Mouse (Mus musculus) megakaryocyte, embryonic 14.5 days (primary cell): ENCODE measurements around the gene Slc10a7.

ENCODE experiments used
- FLI1 ChIP-seq: IDR thresholded peaks from 2 replicates; pipeline ENCODE4 v1.6.1; 2012; ENCODE audit warnings: low read length, inconsistent platforms, mixed read lengths
- GATA1 ChIP-seq: IDR thresholded peaks from 3 replicates; pipeline ENCODE4 v1.6.1; 2012; ENCODE audit warnings: mixed read lengths, low read length, inconsistent platforms, borderline replicate concordance

DNA sequence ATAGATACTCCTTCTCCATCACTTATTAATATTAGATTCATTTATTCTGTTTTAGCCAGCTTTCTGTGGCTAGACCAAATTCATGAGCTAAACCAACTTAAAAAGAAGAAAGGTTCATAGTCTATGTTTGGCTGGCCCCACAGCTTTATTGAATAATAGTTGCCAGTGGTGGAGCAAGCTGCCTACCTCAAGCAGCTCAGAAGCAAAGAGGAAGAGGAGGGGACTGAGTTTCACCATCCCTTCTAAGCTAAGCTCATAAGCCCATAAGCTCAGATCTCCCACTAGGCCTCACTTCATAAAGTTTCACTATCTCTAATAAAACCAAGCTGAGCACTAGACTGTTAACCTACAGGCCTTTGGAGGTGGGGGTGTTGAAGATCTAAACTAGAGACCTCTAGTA, 237.9 kb downstream of the Slc10a7 start:
- TF ChIP-seq FLI1 (no peak), GATA1 (no peak)
